Mouse (Mus musculus) thymus, adult 2 months (tissue): ENCODE data around the gene Eml2.
A peak's percentile ranks its signal among the peaks of the same experiment; 100 is the strongest.

Source experiments
- CTCF ChIP-seq: fragments of 200-500 bp; IDR thresholded peaks from 2 replicates; pipeline ENCODE4 v1.5.1; 2012; ENCODE audit warnings: mild to moderate bottlenecking, control low read depth, low read length, moderate library complexity, borderline replicate concordance; ENCODE audit not compliant: control insufficient read depth, poor library complexity, insufficient read depth; ENCODE audit errors: extremely low read depth
- POLR2A ChIP-seq: fragments of 200-500 bp; IDR thresholded peaks from 2 replicates; pipeline ENCODE4 v1.6.1; 2012; ENCODE audit warnings: mild to moderate bottlenecking, low read length, control low read depth, moderate library complexity; ENCODE audit not compliant: control insufficient read depth, poor library complexity, insufficient read depth; ENCODE audit errors: extremely low read depth

DNA sequence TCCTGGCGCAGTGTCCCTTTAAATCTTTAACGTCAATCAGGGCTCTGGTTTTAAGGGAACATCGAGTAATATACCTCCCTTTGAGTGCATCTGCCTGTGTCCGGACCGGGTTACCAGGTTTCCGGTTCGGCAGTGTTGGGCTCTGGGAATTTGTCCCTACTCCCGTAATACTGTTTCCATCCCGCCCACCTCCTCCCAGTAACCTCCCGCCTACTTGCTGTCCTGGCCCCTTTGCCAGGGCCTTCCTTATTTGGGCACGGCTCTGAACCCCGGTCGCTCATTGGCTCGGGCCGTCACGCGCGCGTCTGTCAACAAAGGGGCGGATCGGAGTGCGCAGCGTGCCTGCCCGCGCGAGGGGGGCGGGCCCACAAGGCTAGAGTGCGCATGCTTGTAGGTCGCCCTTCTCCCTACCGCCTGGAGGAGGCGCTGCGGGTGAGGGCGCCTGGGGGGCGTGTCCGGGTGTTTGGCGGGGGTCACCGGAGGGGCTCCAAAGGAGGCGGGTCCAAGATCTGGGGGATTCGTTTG is 44.8 kb upstream of the Eml2 start:
- TF ChIP-seq CTCF (peak; percentile 90), POLR2A (0 out of 2 replicates have a peak, but pooled peaks have one; percentile 42)
